Mouse (Mus musculus) brown adipose tissue, adult 24 weeks (tissue): ENCODE measurements around the gene Ston2. TPM values are rescaled to one million over a fixed set of nuclear protein-coding genes. Genes with fewer than 3 reads are reported as not detected.

Source experiments
- H3K27ac ChIP-seq: fragments of 200-500 bp; replicated peaks from 2 replicates; pipeline ENCODE4 v1.5.1; 2012; ENCODE audit warnings: low read depth, mild to moderate bottlenecking, low read length
- H3K4me1 ChIP-seq: fragments of 200-500 bp; 2 replicates; pipeline ENCODE4 v1.6.1; 2012; ENCODE audit warnings: low read length, mixed read lengths; ENCODE audit not compliant: control insufficient read depth, insufficient read depth, insufficient read length
- H3K4me3 ChIP-seq: fragments of 200-500 bp; 2 replicates; pipeline ENCODE4 v1.5.1; 2012; ENCODE audit warnings: low read depth, mild to moderate bottlenecking, low read length, moderate library complexity; ENCODE audit not compliant: insufficient read depth
- polyA plus RNA-seq: library from polyadenylated mRNA; stranded (reverse); fragments of >200 nt; gene quantifications from 2 replicates; pipeline ENCODE4 v1.2.4, GENCODE M21; 2012; ENCODE audit not compliant: missing spikeins, insufficient read depth, insufficient read length

Ston2 gene
- polyA plus RNA-seq, 1 experiment: 2.1 TPM

GRCm38 (mm10) chr12:91774811-91775284 lies 13.3 kb downstream of the Ston2 start:
- Histone ChIP-seq H3K27ac (no peak overlapping the region), H3K4me1 (no peaks in the 10 kb centered on the region), H3K4me3 (no peak overlapping the region)

GRCm38 (mm10) chr12:91768871-91769270 lies 19.3 kb downstream of the Ston2 start:
- Histone ChIP-seq H3K4me3 (no peak overlapping the region), H3K27ac (no peak overlapping the region), H3K4me1 (peaks cover 4% of the 10 kb centered on the region; the same call in 1 of the 2 replicates)

- Histone ChIP-seq H3K27ac (no peak overlapping the region), H3K4me3 (no peak overlapping the region), H3K4me1 (peaks cover 4% of the 10 kb centered on the region; the same call in 1 of the 2 replicates)
These were observed 20.0 kb downstream of the Ston2 start for GRCm38 (mm10) chr12:91768176-91768575.

GRCm38 (mm10) chr12:91766338-91767107 lies 21.7 kb downstream of the Ston2 start:
- peak overlapping the region; percentile 50 for H3K4me3 ChIP-seq
- H3K27ac ChIP-seq: 0 out of 2 replicates have a peak overlapping the region, but pooled peaks have one; percentile 2
- H3K4me1 ChIP-seq: peaks cover 4% of the 10 kb centered on the region; the same call in 1 of the 2 replicates

- Histone ChIP-seq H3K4me1 (peaks cover 4% of the 10 kb centered on the region; the same call in 1 of the 2 replicates), H3K4me3 (peak overlapping the region; percentile 2; the same call in 1 of the 2 replicates), H3K27ac (0 out of 2 replicates have a peak overlapping the region, but pooled peaks have one; percentile 17)
These were observed 22.7 kb downstream of the Ston2 start for GRCm38 (mm10) chr12:91765504-91765903.

GRCm38 (mm10) chr12:91765054-91765453 lies 23.1 kb downstream of the Ston2 start:
- no peak overlapping the region for H3K27ac ChIP-seq
- H3K4me1 ChIP-seq: peaks cover 4% of the 10 kb centered on the region; the same call in 1 of the 2 replicates
- H3K4me3 ChIP-seq: 0 out of 2 replicates have a peak overlapping the region, but pooled peaks have one; percentile 2

GRCm38 (mm10) chr12:91764471-91764870 lies 23.7 kb downstream of the Ston2 start:
- H3K27ac ChIP-seq: 0 out of 2 replicates have a peak overlapping the region, but pooled peaks have one; percentile 15
- no peak overlapping the region for H3K4me3 ChIP-seq
- peaks cover 4% of the 10 kb centered on the region; the same call in 1 of the 2 replicates for H3K4me1 ChIP-seq

- Histone ChIP-seq H3K4me3 (no peak overlapping the region), H3K27ac (no peak overlapping the region), H3K4me1 (peaks cover 4% of the 10 kb centered on the region; the same call in 1 of the 2 replicates)
These were observed 28.4 kb downstream of the Ston2 start for GRCm38 (mm10) chr12:91759836-91760235.

GRCm38 (mm10) chr12:91757854-91758562 lies 30.2 kb downstream of the Ston2 start:
- no peak overlapping the region for H3K4me3 ChIP-seq
- H3K27ac ChIP-seq: no peak overlapping the region

GRCm38 (mm10) chr12:91756562-91757166 lies 31.5 kb downstream of the Ston2 start:
- Histone ChIP-seq H3K4me1 (no peaks in the 10 kb centered on the region), H3K27ac (no peak overlapping the region), H3K4me3 (no peak overlapping the region)

More at GRCm38 (mm10) chr12:91757854-91758562, 30.2 kb downstream of the Ston2 start:
- H3K4me1 ChIP-seq: no peaks in the 10 kb centered on the region

GRCm38 (mm10) chr12:91754606-91755005 lies 33.6 kb downstream of the Ston2 start:
- Histone ChIP-seq H3K4me3 (no peak overlapping the region), H3K27ac (no peak overlapping the region), H3K4me1 (no peaks in the 10 kb centered on the region)

- H3K4me1 ChIP-seq: no peaks in the 10 kb centered on the region
- H3K4me3 ChIP-seq: no peak overlapping the region
These were observed 35.5 kb downstream of the Ston2 start for GRCm38 (mm10) chr12:91752711-91753110.

GRCm38 (mm10) chr12:91751893-91752597 lies 36.1 kb downstream of the Ston2 start:
- Histone ChIP-seq H3K4me3 (no peak overlapping the region), H3K27ac (no peak overlapping the region), H3K4me1 (no peaks in the 10 kb centered on the region)

More at GRCm38 (mm10) chr12:91752711-91753110, 35.5 kb downstream of the Ston2 start:
- no peak overlapping the region for H3K27ac ChIP-seq

- no peak overlapping the region for H3K27ac ChIP-seq
- no peaks in the 10 kb centered on the region for H3K4me1 ChIP-seq
- no peak overlapping the region for H3K4me3 ChIP-seq
These were observed 38.5 kb downstream of the Ston2 start for GRCm38 (mm10) chr12:91749543-91750184.
